Mouse (Mus musculus) left cerebral cortex, postnatal 36 days (tissue): ENCODE results near the gene Atxn3. TPM values are rescaled to one million over a fixed set of nuclear protein-coding genes. Genes with fewer than 3 reads are reported as not detected.
"Not testable (repeated sequence)": the region's sequence is repeated elsewhere in the genome, so short reads cannot be mapped to it uniquely, and the experiment has no call there.

Experiments used
- DNase-seq, 2 experiments: peaks; one replicate each; pipeline ENCODE4 v3.0.0; 2021 to 2022; ENCODE audit warnings: low spot score in 2 of 2, mixed read lengths in 1 of 2
- intact Hi-C: fragments of 180-260 bp; cut with DNase I; formaldehyde crosslinking; loops from one replicate; pipeline ENCODE4 v1.15.1; 2025
- total RNA-seq, 2 experiments: library from RNA; stranded (reverse); gene quantifications; 2 replicates each; pipeline ENCODE4 v1.2.3; 2021

Atxn3 gene
- total RNA-seq, 2 experiments from 2014 or later, result 17.4 to 21.7 TPM

DNA sequence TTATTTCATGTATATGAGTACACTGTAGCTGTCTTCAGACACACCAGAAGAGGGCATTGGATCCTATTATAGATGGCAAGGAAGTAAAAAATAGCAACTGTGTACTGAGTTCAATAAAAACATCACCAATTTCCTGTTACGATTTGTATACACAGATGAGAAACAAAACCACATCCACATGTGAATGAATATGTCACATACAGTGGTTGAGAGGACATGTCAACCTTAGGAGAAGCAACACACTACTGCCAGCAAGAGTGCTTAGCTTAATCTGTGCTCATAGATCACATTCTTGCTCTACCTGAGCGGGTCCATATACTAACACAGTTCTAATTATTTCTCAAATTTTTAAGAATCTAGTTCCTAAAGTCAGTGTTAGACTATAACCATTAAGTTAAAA, 13.3 kb upstream of the Atxn3 start:
- DNase-seq, result no peak
- intact Hi-C loops, result no loop called here

DNA sequence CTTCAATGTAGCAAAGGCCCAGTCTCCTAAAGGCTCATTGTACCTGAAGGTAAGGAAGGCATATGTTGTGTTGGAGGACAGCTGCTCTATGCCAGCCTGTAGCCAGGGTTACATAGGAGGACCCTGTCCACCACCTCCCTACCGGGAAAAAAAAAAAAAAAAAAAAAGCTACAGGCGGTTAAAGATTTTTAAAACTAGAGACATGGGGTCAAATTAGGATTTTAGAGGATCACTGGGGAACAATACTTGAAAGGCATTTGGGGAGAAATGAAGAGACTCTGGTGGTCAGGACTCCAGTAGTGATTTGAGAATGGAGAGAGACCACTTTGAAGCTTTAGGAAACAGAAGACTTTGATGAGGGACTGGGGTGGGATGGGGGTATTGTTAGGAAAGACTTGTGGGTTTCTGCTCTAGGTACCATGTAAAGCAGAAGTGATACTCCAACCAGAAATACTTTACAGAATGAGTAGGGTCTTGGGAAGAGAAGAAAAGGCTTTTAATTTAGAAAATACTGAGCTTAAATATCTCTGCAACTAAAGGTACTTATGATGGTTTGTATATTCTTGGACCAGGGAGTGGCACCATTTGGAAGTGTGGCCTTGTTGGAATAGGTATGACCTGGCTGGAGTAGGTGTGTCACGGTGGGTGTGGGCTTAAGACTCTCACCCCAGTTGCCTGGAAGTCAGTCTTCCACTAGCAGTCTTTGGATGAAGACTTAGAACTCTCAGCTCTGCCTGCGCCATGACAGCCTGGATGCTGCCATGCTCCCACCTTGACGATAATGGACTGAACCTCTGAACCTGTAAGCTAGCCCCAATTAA, 1.1 kb upstream of the Atxn3 start:
- intact Hi-C loops, result loop anchor here (1.0 kb wide), 1 partner anchor 46 kb away; the partner anchor contains the start of gene Trip11

DNA sequence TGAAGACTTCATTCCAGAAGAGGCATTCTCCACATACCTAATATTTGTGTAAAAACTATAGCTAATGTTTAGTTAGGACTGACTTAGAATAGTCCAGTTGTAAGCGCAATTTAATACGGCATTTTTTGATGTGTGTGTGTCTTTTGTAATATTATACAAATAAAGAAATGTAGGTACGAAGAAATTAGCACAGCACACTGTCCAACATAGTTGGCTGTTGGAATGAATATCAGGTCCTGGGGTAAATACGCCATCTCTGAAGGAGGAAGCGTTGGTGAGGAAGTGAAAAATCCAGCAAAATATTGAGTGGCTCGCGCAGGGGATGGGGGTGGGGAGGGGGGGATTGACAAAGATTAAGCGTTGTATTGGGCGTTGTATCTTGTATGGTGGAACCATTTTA, 510 bp upstream of the Atxn3 start:
- intact Hi-C loops, result loop anchor here (1.0 kb wide), 1 partner anchor 45 kb away; the partner anchor contains the start of gene Trip11
- DNase-seq, result no peak

More for the DNA sequence above, 1.1 kb upstream of the Atxn3 start:
- DNase-seq, result not testable (repeated sequence)

DNA sequence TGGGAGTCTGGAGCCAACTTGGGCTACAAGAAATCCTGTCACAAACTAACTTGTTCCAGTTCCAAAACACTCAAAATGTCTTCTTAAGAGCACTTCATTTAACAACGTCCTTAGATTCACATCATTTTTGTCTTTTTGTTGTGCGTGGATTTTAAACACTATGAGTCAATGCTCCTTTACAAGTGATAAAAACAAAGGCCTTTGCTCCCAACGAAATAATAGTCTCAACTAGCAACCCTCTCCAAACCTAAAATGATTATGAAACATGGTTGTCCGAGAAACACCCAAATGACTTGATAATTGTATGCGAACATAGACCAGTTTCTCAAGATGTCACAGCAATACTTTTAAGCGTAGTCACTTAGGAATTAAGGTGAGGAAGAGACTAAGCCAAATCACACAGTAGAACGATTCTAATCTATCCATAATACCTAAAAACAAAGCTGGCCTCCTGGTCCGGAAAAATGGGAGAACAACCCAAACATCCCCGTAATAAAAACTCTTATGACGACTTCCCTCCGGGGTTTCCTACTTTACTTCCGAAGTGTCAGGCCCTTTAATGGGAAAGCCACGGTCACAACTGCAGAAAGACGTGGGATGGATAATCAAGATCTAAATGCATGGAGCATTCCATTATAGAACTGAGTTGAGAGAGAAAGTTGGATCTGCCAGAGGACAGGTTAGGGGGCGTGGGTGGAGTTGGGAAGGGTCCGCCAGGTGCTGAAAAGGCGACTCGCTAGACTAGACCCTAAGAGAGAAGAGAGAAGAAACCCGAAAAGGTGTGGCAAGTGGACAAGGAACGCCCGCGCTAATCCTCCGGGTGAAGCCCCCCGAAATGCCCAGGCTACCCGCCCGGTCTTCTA, 736 bp downstream of the Atxn3 start:
- intact Hi-C loops, result no loop called here
- DNase-seq, result no peak

DNA sequence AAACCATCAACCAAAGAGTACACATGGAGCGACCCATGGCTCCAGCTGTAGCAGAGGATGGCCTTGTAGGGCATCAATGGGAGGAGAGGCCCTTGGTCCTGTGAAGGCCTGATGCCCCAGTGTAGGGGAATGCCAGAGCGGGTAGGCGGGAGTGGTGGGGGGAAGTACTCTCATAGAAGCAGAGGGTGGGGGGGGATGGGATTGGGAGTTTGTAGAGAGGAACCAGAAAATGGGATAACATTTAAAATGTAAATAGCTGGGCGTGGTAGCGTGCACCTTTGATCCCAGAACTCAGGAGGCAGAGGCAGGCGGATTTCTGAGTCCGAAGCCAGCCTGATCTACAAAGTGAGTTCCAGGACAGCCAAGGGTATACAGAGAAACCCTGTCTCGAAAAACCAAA, 2.2 kb downstream of the Atxn3 start:
- intact Hi-C loops, DNase-seq: not testable (repeated sequence)

DNA sequence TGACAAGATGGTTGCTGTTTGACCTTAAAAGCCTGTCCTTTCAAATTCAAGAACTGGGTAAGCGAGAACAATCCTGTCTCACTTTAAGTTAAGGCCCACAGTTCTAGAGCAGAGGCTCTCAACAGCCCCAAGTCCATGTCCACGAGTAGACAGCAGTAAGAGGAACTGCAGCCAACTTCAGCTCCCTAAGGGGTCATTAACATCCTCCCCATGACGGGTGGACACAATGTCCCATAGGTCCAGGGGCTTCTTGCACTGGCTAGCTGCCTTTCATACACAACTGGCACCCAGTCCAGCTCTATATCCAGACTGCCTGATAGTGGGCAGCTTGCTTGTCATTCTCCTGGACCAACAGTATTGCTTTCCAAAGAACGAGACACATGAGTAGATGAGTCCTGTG, 9.2 kb downstream of the Atxn3 start:
- intact Hi-C loops, result no loop called here
- DNase-seq, result no peak

DNA sequence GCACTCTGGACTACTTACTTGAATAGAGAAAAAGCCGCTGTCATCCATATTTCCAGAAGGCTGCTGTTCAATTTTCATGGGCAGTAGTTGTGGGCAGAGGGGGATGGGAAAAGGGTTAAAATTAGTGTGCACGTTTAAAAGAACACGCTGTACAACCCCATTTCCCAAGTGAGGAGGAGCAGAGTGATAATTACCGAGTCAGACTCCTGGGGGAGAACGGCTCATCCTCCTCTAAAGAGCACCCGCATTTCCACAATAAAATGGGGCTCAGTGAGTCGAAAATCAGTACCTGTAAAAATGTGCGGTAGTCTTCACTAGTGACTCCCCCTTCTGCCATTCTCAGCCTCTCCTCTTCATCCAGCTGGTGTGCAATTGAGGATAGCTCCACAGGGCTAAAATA, 10.1 kb downstream of the Atxn3 start:
- peak; percentile 11 to 14 for DNase-seq
- intact Hi-C loops, result no loop called here

DNA sequence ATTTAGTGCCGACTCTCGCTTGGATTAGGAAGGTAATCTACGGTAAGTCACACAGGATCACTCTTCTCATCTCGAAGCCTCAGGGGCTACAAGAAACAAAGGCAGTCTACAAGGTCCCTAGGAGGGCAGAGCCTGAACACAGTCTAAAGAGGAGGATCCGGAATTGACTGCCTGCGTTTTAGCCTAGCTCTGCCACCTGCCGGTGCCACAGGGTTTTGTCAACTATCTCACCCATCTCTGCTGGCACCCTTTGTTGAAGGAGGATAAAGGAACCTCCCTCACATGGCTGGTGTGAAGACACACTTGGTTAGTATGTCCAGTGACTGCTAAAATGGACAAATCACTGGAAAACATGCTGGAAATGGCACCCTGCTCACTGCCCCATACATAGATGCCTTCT, 20.5 kb downstream of the Atxn3 start:
- intact Hi-C loops, result no loop called here
- no peak for DNase-seq

DNA sequence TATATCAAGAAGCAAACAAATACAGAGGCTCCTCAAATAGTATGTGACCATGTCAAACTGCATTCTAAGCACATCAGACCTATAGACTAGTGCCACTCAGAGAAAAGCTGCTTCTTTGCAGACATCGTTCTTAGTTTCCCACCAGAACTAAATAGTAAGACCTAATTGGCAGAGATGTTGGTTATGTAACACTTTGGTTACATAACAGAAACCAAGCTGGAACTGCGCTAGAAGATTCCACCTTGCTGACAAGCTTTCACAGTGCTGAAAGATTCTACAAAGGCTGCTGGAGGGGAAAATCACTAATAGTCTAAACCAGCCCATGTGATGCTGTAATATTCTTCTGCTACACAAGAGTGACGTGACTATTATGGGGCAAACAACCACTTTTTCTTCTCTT, 22.8 kb downstream of the Atxn3 start:
- no peak for DNase-seq
- intact Hi-C loops, result no loop called here

DNA sequence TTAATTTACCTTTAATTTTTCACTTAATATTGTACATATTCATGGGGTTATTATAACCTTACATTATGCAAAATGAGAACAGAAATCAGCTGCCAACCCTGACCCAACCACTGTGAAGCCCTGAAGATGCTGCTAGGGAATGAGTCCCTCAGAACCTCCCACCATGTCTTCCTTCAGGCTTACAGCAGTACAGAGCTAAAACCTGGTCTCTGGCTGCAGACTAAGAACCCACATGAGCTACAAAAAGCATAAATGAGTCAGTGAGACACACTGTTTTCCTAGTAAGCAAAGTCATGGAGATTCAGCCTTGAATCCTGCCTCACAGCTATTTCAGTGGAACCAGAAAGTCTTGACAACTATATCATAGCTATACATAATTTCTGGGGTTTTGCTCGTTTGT, 29.6 kb downstream of the Atxn3 start:
- intact Hi-C loops, result no loop called here
- no peak for DNase-seq

DNA sequence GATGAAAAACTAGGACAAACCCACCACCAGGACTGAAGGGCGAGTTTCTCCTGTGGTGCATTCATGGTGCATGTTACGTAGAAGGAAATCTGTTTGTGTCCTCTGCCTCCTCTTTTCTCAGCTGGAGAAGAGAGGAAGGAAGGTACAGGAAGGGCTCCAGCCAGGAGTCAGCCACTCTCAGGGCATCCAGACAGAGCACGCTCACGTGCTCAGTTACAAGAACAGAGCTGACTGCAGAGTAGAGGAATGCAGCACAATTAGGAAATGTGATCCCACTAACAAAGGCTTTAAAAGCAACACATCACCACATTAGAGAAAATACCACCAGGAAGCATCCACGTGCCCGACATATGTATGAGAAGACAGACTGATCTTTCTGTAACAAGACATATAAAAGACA, 35.7 kb downstream of the Atxn3 start:
- DNase-seq, result no peak
- intact Hi-C loops, result no loop called here

DNA sequence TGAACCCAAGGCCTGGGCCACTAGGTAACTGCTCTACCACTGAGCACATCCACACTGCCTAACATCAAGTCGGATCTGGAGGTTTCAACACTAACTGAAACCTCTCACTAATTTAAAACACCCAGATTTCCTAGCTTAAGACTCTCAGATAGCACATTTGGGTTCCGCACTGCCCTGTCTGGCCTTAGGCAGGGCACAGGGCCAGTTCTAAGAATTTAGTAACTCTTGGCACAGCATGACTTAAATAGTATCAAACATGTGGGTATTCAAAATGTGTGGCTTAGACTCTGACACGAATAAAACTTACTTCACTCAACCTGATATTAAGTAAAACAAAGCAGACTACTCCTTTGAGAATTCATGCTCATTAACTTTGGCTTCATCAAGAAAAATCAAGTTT, 38.2 kb downstream of the Atxn3 start:
- no peak for DNase-seq
- intact Hi-C loops, result no loop called here

DNA sequence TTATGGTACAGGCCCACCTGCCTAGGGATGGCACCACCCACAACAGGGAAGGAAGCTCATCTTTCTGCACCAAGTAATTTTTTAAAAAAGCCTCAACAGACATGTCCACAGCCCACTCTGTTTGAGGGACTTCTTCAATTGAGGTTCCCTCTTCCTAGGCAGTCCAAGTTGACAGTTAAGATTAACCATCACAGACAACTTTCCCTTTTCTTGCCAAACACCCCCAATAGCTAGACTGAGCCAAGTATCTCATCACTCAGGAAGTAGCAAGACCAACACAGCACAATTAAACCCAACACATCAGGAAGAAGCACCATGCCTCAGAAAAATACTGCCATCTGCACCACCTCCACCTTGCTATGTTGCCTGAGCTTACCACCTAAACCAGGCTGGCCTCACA, 40.9 kb downstream of the Atxn3 start:
- intact Hi-C loops, result no loop called here
- DNase-seq, result no peak

DNA sequence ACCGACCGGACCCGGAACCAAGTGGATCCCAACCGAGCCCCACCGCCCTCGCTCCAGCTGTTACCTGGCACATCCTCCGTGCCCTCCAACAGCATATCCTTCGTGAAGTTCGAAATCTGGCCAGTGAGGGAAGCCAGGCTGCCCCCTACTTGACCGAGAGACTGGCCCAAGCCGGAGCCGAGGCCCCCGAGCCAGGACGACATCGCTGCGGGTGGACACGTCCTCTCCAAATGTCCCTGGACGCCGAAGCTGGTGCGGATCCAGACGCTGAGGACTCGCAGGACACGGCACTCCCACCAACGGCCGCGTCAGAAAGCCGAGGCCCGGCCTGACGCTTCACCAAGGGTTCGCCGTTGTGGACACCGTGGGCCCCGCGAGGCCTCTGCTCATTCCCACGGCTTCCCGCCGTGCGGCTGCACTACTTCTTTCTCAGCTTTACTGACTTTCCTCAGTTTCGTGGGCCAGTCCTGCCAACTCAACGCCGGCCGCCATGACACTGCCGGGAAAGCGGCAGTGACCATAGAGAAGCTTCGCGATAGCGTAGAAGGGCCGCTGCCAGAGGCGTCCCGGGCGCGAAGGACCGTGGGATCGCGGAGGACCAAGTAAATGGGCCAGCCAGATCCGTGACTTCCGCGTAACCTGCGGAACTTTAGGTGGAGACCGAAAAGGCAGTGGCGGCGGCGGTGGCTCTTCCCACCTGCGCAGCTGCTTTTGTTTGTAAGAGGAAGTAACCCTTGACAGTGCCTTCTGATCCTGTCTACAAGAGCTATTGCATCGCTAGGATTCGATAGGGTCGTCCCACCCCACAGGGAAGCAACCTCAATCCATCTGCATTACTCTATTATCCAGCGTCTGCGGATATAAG, 45.2 kb downstream of the Atxn3 start, which contains the start of gene Trip11:
TSS of gene Trip11 (minus strand) at position 642 of the 865 bp plus-strand sequence.
- DNase-seq, result peak; percentile 92 to 93
- intact Hi-C loops, result loop anchor here (1.0 kb wide), 1 partner anchor 45 kb away; the partner anchor contains the start of gene Atxn3

DNA sequence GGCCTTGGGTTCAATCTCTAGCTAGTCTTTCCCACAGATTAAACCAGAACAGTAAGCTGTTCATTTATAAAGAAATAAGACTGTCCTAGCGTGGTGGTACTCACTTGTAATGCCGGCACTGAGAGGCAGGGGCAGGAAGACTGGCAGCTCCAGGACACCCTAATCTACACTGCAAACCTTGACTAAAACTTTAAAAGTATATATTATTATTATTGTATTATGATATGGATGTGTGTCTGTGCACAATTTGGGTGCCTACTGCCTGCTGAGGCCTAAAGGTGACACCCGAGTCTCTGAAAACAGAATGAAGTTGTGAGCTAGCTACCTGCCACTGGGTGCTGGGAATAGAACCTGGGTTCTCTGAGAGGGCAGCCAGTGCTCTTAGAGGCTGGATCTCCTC, 46.7 kb downstream of the Atxn3 start:
- intact Hi-C loops, result no loop called here

DNA sequence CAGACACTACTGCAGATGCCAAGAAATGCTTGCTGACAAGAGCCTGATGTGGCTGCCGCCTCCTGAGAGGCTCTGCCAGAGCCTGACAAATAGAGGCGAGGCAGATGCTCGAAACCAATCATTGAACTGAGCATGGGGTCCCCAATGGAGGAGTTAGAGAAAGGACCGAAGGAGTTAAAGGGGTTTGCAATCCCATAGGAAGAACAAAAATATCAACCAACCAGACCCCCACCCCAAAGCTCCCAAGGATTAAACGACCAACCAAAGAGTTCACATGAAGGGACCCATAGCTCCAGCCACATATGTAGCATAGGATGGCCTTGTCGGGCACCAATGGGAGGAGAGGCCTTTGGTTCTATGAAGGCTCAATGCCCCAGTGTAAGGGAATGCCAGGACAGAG, 47.7 kb downstream of the Atxn3 start:
- no peak for DNase-seq
- intact Hi-C loops, result no loop called here

More for the DNA sequence above, 46.7 kb downstream of the Atxn3 start:
- no peak for DNase-seq

DNA sequence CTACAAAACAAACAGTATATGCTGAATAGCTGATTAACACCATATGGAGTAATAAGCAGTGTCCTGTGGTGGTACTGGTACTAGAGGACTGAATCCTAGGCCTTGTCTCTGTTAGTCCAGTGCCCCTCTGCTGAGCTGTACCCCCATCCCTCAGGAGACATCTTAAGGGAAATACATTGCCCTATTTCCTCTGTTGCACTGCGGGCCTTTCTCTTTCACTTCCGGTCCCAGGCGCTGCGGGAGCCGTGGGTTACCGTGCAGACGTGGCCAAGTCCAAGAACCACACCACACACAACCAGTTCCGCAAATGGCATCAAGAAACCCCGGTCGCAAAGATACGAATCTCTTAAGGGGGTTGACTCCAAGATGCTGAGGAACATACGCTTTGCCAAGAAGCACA, 52.2 kb downstream of the Atxn3 start:
- intact Hi-C loops, result no loop called here

DNA sequence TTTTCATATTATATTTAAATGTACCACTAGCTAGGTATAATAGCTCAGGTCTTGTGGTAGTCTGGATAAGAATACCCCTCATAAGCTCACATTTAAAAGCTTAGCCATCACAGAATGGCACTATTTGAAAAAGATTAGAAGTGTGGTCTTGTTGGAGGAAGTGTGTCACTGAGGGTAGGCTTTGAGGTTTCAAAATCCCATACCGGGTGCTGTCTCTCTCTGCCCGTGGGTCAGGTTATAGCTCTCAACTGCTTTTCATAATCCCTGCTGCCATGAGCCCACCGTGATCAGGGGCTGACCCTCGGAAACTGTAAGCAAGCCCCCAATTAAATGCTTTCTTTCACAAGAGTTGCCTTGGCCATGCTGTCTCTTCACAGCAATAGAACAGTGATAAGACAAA, 53.1 kb downstream of the Atxn3 start:
- DNase-seq, result no peak
- intact Hi-C loops, result no loop called here

More for the DNA sequence above, 52.2 kb downstream of the Atxn3 start:
- no peak for DNase-seq

DNA sequence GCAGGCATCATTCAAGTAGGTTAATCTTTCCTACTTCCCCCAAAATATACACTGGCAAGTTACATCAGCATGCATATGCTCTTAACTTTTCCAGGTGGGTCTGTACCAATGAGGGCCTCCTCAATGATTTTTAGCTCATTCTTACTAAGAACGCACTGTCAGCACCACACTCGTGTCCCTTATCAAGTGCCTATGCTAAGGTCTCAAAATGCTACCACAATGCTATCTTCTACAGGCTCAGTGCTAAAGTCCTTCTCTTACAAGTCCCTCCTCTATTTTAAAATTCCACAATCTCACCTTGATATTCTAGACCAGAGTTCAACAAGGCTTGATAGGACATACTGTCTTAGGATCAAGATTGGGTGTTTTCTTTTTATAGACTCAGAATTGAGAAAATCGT, 53.9 kb downstream of the Atxn3 start:
- DNase-seq, result no peak
- intact Hi-C loops, result no loop called here
